Mouse (Mus musculus): Measurements from ENCODE around the gene Hoxa5.

Gene Hoxa5

DNA sequence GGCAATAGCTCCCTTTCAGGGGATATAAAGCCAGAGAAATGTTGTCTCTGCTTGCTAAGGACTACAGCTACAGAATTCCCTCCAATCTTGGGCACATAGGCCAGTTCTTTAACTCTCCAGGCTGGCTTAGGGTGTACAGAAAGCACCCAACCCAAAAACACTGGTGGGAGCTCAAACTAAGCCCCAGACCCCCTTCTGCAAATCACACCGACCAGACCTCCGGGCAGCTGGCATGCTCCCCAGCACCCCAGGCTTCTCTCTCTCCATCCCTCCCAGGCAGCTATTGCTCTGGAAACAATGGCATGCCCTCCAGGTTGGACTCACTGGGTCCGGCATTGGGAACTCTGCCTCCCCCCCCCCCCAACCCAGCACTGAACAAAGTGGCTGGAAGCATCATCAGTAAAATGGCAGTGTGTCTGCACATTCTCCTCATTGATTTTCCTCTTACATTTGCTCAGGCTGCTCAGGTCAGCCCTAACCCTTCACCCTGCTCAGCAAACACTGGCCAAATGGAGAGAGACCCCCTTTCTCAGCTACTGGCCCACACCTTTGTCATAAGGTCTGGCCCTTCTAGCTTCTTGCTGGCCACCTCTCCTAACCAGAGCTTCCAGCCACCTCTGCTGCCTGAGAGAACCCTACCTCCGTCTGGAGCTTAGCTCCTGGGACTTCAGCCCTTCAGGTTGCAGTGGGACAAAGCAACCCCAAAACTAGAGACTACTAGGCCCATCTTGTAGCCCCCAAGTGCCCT lies 25.3 kb downstream of the Hoxa5 start:
- DNase-seq (ENCODE audit: low read depth, low spot score) = no peak

DNA sequence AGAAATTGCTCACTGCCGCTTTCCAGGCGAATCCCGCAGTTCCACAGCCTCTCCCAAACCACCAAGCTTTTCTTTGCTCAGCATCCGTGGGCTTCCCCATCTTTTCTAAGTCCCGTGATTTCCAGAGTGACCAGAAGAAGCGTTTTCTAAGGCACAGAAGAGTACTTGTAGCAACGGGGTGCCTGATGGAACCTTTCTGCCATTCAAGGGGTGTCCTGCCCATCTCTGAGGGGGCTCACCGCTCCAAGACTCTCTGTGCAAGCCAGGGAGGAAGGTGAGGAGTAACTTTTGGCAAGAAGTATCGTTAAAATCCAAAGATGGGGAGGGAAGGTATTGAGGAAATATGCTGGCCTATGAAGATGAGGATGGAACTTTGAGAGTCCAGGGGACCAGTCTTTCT lies 26.6 kb downstream of the Hoxa5 start:
- no peak for DNase-seq (ENCODE audit: low read depth, low spot score)

GRCm38 (mm10) chr6:52177061-52177735 lies 27.2 kb downstream of the Hoxa5 start, which contains the start of gene 5730596B20Rik:
Gene 5730596B20Rik (plus strand): TSS chr6:52177498.
- DNase-seq (ENCODE audit: low read depth, low spot score) = no peak

- DNase-seq (ENCODE audit: low read depth, low spot score) = no peak
Measured at GRCm38 (mm10) chr6:52176391-52176790, 28.0 kb downstream of the Hoxa5 start.

GRCm38 (mm10) chr6:52175864-52176263 lies 28.5 kb downstream of the Hoxa5 start:
- no peak for DNase-seq (ENCODE audit: low read depth, low spot score)

GRCm38 (mm10) chr6:52174968-52175751 lies 29.2 kb downstream of the Hoxa5 start:
- DNase-seq (ENCODE audit: low read depth, low spot score) = no peak

DNA sequence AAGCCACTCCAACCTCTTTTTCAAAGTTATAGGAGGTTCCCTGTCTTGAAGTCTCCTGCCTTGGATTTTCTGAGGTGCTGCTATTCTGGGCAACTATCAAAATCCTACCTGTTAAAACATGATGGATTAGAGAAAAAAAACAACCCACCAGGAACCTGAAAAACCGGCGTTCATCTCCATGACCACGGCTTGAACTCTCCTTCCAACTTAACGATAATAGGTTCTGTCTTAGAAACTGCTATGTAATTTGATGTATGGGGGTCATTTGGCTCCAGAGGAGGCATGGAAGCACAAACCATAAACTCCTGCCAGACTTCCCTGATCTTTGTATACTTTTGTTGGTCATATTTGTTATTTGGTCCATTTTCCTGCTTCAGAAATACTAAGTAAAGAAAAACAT lies 30.7 kb downstream of the Hoxa5 start:
- DNase-seq (ENCODE audit: low read depth, low spot score) = no peak

- peak; percentile 80 for DNase-seq (ENCODE audit: low read depth, low spot score)
Measured at GRCm38 (mm10) chr6:52172501-52172900, 31.9 kb downstream of the Hoxa5 start.

DNA sequence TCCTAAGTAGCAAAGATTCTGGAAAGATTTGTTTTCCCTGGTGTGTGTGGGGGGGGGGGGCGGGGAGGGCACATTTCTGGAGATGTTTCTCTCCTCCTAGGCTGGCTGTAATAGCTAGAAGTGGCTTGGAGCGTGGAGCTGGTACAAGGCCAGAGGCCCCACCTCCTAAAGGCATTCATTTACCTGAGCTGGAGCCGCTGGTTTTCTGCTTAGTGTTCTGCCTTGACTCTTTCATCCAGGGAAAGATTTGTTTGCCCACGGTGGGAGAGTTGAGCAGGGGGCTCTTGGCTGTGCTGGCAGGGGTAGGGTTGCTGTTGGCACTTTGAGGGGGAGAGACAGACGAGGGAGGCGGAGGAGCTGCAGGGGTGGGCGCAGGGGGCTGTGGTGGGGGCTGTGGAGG lies 32.4 kb downstream of the Hoxa5 start:
- no peak for DNase-seq (ENCODE audit: low read depth, low spot score)

GRCm38 (mm10) chr6:52171331-52171730 lies 33.1 kb downstream of the Hoxa5 start:
- DNase-seq (ENCODE audit: low read depth, low spot score) = no peak

- DNase-seq (ENCODE audit: low read depth, low spot score) = no peak
Measured at GRCm38 (mm10) chr6:52170898-52171223, 33.5 kb downstream of the Hoxa5 start.

DNA sequence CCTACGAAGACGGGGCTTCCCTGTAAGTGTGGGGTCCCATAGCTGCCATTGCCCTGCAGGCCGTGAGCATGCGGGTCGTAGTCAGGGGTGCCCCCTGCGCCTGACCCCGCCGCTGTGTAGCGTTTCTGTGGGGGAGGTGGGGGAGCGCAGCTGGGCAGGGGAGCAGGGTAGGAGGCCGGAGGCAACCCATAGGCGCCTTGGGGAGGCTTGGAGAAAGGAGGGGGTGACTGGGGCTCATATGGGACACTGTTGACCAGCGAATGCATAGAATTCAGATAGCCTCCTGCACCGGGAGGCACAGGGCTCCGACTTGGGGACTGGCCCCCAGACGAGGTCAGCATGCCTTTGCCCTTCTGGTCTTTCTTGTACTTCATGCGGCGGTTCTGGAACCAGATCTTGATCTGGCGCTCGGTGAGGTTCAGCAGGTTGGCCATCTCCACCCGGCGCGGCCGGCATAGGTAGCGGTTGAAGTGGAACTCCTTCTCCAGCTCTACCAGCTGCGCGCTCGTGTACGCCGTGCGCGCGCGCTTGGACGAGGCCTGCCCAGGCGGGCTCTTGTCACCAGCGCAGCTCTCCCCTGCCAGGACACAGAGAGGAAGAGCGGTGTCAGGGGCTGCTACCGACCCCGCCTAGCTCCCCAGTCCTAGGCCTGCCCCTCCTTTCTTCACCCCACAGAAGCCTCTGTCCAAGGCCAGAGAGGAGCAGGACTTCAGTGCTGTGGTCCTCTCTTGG lies 34.1 kb downstream of the Hoxa5 start:
- DNase-seq (ENCODE audit: low read depth, low spot score) = no peak

GRCm38 (mm10) chr6:52169499-52170165 lies 34.8 kb downstream of the Hoxa5 start:
- DNase-seq (ENCODE audit: low read depth, low spot score) = no peak

DNA sequence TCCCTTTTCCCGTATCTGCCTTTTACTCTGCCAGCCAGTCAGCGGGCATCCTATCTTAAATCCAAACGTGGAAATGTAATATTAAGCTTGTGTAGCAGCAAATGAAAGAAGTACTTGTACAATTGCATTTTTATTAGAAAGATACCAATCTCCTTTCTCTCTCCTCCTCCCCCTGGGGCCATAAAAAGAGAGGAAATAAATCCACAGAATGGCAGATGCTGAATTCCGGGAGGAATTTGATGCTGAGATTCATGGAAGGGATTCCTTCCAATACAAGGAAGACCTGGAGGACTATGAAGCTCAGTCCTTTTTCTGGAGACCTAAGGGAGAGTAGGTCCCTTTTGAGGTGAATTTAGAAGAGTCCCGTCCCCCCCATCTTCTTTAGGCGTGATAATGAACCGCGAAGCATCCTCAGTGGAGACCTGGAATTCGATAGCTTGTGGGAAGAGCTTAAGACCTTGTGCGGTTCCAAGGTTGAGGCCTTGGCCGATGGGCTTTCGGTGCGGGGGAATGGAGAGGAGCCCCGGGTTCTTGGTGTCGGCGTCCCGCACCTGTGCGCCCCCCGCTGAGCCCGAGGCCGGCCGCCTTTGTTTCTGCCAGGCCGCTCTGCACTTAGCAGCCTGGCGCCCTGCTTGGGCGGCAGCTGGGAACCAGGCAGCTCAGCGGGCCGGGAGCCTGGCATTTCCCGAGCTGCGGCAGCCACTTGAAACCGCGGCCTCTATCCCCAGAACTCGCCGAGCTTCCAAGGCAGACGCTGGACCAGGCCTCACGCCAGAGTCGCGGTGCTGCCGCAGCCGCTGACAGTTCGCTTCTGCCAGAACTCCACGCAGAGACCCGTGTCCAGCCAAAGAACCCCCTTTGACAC lies 36.0 kb downstream of the Hoxa5 start:
- DNase-seq (ENCODE audit: low read depth, low spot score) = no peak

DNA sequence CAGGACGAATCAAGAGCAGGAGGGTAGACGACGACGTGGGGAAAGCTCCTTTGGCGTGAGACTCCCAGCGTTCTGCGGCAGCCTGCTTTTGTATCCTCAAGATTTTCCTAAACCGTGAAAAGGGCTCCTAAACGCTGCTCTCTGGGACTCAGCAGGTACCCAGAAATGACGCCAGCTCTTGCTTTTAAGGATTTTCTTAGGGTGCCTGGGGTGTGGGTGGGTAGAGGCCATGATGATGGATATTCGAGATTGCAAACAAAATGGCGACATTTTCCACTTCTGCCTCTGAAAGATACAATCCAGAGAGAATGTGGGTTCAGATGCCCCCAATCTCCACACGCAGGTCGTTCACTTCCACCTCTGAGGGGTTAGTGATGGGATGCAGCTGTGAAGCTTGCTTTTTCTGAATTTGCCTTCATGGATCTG lies 36.6 kb downstream of the Hoxa5 start:
- DNase-seq (ENCODE audit: low read depth, low spot score) = no peak

GRCm38 (mm10) chr6:52167176-52167575 lies 37.2 kb downstream of the Hoxa5 start:
- no peak for DNase-seq (ENCODE audit: low read depth, low spot score)

- no peak for DNase-seq (ENCODE audit: low read depth, low spot score)
Measured at GRCm38 (mm10) chr6:52166431-52167077, 37.8 kb downstream of the Hoxa5 start.

DNA sequence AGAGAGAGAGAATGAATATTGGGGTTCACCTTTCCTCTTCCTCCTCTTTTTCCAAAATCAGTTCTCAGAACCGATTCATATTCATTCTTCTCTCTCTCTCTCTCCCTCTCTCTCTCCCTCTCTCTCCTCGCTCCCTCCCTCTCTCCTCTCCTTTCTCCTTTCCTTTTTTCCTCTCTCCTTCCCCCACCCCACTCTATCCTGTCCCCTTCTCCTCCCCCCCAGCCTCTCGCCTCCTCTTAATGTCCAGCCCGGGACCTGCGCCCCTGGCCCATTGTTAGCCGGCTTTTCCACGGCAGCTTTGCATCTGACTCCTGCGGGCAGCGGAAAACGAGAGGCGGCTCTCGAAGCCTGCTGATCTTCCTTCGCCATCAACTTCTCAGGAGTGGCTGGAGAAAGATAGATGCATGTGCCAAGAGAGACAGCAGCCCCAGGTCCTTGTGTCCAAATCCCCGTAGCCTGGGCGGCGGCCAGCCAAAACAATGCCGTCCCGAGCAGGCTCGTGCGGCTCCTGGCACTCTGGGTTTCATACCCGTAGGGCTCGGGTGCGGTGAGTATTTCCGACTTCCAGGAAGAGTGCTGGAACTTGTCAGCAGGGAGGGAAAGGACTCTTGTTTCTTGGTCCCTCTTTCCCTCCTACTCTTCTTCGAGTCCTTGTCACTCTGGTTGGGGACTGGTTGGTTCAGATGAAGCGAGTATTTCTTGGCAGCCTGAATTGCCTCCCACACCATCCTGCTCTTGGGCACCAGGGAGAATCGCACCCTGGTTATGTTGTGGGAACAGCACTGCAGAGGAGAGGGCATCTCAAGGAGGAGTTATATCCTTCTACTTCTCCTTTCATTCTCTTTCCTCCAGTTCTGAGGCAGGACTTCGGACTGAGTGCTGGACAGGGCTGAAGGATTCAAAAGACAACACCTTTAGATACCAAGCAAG lies 38.7 kb downstream of the Hoxa5 start:
- DNase-seq (ENCODE audit: low read depth, low spot score) = no peak
